Mouse (Mus musculus) megakaryocyte-erythroid progenitor cell, adult 5 weeks (primary cell): ENCODE measurements around the gene Ptger2. TPM values are rescaled to one million over a fixed set of nuclear protein-coding genes. Genes with fewer than 3 reads are reported as not detected.

ENCODE experiments used
- polyA plus RNA-seq: library from polyadenylated mRNA; stranded (reverse); fragments of >175 nt; gene quantifications from 2 replicates; pipeline ENCODE4 v1.2.3, GENCODE M21; 2012

Ptger2 gene
- 1.0 and 1.2 TPM in 2 replicates for polyA plus RNA-seq

GRCm38 (mm10) chr14:44987674-44988355 is at the start of gene Ptger2:
TSS of gene Ptger2 (plus strand) at chr14:44988195.

Other genes starting within 250 kb of the Ptger2 start
- gene Gm8267, start 237.9 kb upstream of the Ptger2 start, polyA plus RNA-seq: not detected in 2 replicates
- gene Ptgdr, start 128.8 kb upstream of the Ptger2 start, polyA plus RNA-seq: not detected in 2 replicates
- 1.6 and 1.8 TPM in 2 replicates for gene Gpr137c, start 231.5 kb downstream of the Ptger2 start, polyA plus RNA-seq
- gene Txndc16, start 232.1 kb downstream of the Ptger2 start, polyA plus RNA-seq: 2.9 and 4.0 TPM in 2 replicates